Mouse (Mus musculus) adrenal gland, adult 2 months (tissue): ENCODE data around the gene Ttc23. TPM values are rescaled to one million over a fixed set of nuclear protein-coding genes. Genes with fewer than 3 reads are reported as not detected.

Experiments
- DNase-seq: peaks from one replicate; pipeline ENCODE4 v3.0.0; 2021
- polyA plus RNA-seq: library from polyadenylated mRNA; depleted of rRNA; stranded (reverse); fragments of >200 nt; gene quantifications from 2 replicates; pipeline ENCODE4 v1.2.3, GENCODE M21; 2012
- total RNA-seq, 2 experiments: library from RNA; stranded (reverse); gene quantifications; 2 replicates each; pipeline ENCODE4 v1.2.3; 2021

Gene Ttc23
- total and polyA plus RNA-seq, 3 experiments: 4.9 to 30.1 (median 26.8) TPM

DNA sequence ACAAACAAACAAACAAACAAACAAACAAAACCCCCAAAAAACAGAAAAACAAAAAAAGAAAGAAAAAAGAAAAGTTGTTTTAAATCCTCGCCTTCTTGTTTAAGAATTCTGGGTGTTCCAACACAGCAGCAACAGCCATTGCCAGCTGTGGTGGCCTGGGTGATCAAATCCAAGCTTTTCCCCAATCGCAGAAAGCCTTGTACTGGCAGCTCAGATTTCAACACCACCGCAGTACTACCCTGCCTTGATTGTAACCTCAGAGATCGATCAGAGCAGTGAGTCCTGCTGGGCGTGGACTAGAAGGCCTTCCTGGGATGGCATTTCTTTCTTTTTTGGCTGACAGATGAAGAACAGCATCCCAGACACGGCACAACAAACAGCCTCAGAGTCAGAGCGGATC, 48.7 kb downstream of the Ttc23 start:
- no peak for DNase-seq

DNA sequence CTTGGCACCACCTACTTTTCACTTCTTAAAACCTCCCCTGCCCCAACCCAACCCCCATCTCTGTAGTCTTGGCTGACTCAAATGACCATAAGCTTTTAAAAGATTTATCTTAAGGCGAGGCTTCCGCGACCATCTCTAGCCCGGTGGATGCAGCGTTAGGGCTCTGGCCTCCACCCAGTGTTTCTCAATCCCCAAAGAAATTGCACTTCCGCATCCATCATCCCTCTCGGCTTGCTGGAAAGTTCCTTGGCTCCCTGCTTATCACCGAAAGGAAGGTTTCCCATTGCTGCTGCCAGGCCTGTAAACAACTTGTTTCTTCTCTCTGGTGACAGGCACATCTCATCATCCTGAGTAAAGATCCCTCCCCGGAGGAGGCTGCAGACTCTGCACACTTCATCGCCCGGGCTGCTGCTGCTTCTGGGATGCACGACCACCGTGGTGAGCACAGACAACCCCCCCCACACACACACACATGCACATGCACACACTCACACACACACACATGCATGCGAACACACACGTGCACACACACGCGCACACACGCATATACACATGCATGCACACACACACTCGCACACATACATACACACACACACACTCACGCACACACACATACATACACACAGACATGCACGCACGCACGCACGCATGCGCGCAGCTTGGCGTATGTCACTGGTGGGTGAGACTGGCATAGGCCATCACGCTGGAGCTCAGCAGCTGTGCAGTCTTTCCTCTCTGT, 50.9 kb downstream of the Ttc23 start:
- peak; percentile 40 for DNase-seq

DNA sequence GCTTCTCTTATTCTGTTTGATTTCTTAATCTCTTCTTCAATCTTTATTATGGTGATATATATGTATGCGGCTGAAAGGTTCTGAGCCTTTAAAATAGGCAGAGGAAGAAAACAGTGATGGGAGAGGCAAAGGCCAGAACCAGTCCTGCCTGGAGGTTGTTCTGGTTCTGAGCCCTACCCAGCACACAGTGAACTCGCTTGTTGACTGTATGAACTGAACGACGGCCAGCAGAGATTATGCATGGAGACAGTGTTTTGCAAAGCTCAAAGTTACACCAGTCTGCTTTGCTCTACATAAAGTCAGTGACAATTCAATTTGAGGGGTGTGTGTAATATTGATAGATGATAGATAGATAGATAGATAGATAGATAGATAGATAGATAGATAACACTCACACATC, 52.1 kb downstream of the Ttc23 start:
- DNase-seq: no peak

DNA sequence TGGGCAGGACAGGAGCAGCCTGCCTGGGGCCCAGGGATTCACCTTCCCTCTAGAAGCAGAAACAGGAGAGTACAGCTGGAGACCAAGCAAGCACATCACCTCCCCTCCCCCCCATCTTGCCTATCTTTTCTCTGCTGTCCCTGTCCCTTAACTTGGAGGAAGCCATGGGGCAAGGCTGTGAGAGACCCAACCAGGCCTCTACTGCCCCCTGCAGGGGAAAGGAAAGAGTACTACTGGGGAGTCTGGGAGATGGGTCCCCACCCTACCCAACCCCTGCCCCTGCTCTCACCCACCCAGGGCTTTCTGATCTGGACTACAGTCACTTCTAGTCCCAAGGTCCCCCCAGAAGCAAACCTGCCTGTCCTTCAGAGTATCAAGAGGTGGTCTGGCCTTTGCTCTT, 53.6 kb downstream of the Ttc23 start:
- peak; percentile 63 for DNase-seq

DNA sequence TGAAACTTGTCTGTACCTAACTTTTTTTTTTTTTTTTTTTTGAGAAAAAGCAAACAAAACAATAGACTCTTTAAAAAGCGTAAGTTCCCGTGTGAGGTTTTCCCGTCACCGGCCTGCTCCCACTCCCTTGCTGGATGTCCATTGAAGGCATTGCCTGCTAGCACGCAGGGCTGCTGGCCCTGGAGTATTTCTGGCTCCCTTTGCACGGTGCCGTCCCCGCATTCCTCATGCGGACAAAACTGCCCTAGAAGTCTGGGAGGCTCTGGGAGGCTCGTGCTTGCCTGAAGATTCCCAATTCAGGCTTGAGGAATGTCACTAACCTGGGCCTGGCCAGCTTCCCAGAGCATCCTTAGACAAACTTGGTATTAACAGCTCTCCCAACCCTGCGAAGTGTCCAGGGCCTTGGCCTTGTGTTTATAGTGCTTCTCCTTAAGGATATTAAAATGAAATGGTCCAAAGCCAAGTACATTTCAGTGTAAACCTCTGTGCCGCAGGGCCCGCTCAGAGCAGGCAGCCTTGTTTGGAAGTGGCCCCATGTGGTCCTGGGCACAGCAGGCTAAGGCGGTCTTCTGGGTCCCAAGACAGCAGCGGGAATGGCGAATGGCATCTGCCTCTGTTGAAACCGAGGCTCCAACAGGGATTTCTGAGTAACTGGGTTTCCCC, 54.2 kb downstream of the Ttc23 start:
- DNase-seq: no peak

DNA sequence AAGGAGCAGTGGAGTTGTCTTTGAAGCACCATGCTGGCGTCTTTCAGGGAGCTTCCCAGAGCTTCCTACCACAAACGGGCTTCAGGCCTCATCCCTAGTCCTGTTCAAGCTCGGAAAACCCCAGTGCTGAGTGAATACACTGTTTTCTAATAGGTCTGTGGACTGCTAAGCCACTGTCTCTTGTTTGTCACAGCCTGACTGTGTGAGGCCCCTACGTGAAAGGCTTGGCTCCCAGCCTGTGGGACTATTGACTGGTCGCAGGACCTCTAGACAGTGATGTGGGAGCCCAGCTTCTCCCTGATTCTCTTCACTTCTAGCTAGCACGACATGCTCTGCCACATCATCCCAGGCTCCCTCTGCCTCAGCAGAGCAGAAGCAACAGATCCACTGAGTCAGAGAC, 61.0 kb downstream of the Ttc23 start:
- DNase-seq: no peak

DNA sequence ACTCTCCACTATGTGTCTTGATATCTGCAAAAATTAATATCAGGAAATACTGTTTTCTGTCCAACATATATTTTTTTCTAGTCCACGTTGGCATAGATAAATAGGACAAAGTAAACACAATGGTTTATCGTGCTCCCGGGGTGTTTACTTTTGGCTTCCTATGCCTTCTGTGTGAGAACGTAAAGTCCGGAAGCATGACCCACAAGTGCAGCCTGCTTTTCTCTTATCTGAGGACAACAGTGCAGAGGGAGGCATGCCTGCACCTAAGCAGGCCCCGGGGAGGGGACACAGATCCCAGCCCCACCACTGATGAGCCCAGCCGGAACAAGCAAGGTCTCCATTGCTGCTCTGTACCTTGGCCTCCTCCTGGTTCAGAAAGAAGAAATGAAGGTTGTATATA, 63.0 kb downstream of the Ttc23 start:
- no peak for DNase-seq

DNA sequence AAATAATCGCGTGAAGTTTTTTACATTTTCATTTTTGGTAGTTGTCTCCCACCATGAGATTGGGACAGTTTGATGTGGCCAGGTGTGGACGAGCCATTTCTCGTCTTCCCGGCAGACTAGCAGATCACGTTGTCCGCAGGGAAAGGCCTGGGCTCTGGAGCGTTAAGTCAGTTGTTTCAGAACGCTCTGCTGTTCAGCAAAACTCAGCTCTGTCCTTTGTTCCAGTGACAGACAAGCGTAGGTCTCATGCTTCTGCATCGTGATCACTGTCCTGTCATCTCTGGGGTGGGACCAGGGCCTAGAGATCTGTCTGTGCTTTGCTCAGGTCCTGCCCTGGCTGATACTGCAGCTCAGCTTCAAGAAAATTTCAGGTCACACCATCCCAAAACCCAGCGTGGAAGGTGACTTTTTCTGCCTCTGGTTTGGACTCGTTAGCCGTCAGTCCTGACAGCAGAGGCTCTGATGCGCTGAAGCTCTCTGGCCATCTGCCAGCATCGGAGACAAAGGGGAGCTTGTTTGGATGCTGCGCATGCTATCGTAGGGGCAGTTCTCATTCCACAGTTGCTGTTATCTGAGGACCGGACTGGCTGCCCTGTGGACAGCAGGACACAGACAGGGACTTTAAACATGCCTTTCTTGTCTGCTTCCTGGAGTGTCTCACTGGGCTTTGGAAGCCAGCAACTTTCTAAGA, 66.8 kb downstream of the Ttc23 start:
- DNase-seq: no peak

DNA sequence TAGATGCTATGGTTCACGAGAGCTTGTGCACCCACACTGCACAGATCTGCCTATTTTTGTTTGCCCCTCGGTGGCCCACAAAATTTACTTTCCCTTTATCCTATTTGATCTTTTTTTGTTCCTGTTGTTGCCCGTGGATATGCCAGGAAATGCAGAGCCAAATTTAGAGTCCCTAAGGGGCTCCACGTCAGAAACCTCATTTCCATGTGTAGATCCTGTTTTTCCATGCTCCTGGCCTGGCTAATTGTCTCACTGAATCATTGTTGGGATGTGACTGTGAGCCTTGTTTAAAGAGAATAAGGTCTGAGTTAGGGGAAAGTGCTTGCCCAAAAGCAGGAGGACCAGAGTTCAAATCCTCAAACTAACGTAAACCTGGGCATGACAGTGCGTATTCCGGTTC, 68.0 kb downstream of the Ttc23 start:
- no peak for DNase-seq

DNA sequence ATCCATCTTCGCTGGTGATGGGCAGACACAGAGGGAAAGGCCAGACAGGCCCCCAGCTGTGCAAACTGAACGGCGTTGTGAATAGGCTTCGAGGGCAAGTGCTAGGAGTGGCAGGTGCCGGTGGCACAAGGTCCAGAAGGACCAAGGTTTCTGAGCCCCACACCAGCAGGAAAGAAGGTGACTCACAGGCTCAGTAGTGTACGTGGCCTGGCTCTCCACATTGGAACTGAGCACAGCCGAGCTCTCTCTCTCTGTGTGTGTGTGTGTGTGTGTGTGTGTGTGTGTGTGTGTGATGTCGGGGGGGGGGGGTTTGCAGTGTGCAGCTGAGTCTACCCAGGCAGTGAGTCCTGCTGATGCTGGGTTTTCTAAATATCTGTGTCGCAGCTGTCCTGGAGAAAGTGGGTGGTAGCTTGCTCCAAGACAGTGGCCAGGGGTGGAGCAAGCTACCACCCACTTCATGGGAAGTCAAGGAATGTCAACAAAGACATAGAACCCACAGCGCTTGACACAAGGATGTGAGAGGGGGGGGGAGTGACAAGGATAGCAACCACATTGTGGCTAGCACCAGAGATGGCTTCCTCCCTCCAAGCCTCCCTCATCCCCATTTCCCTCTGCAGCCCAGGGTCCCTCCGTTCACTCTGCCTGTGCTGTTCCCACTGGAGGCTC, 69.1 kb downstream of the Ttc23 start:
- peak; percentile 33 for DNase-seq

DNA sequence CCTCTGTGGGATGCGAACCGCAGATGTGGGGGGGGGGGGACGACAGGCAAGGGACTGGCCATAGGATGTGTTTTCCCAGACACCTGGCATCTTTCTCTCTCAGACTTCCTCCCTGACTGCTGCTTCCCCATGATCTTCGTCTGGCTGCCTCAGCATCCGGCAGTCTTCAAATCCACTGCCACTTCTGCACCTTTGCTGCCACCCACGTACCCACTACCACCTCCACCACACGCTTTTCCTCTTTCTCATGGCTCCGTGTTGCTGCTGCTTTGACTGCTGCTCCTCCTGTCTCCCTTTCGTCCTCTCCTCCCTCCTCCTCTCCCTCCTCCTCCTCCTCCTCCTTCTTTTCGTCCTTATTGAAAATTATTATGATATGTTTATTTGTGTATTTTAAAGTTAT, 69.7 kb downstream of the Ttc23 start:
- no peak for DNase-seq

DNA sequence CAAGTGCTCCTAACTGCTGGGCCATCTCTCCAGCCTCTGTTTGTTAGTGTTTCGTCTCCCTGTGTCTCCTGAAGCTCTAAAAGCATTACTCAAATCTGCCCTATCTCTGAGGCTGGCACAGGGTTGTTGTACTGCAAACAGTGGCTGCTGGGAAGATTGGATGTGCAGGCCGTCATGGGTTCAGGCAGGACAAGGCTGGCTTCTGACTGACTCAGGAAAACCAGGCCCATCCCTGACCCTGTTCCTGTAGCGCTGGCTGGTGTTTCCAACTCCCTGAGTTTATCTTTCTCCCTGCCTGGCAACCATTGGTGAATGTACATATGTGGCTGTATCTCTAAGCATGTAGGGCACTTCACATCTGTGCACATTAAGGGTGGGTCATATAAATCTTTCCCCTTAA, 70.3 kb downstream of the Ttc23 start:
- peak; percentile 75 for DNase-seq

DNA sequence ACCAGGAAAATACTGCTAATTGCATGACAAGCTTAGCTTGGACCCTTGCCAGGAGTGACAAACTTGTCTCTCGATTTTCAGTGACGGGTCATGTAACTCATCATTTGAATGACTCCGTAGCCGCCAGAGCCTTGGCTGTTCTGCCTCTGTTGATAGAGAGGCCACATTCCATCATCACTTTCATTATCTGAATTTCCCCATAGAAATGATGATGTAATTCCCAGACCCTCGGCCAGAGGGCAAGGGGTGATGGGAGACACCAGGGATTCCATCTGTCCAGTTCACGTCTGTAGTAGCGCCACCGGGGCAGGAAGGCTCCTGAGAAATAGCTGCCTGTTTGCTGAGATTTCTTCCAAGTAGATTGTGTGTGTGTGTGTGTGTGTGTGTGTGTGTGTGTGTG, 71.6 kb downstream of the Ttc23 start:
- peak; percentile 40 for DNase-seq

DNA sequence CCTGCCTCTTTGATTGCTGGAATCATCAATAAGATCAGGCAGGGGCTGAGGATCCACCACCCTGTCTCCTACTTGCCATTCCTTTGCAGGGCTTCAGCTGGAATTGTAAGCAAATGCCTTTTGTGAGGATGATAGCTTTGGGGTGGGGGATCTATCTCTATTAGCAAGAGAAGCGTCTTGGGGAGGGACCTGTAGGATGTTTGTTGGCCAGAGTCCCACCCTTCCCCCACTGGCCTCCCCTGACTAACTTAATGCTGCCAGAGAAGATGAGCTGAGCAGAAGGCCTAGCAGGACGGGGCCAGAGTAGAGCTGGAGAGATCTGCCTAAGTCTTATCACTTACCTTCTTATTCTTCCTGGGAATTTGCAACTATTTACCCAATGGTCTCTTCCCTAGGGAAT, 75.0 kb downstream of the Ttc23 start:
- DNase-seq: no peak

DNA sequence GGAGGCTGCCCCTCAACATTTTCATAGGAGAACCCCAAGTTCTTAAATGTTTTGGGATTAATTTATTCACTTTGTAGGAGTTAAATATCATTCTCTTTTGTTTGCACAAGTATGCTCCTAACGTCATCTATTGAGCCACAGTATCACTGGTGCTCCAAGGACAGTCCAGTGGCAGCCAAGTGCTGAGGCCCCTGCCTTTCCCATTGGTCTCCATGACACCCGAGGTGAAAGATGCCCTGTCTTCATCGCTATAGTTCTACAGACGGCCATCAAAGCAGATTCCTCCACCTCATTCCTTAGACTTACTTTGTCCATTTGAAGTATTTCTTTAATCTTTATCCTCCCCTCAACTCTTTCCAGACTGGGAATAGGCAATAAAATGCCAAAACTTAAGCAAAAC, 77.3 kb downstream of the Ttc23 start:
- peak; percentile 47 for DNase-seq

DNA sequence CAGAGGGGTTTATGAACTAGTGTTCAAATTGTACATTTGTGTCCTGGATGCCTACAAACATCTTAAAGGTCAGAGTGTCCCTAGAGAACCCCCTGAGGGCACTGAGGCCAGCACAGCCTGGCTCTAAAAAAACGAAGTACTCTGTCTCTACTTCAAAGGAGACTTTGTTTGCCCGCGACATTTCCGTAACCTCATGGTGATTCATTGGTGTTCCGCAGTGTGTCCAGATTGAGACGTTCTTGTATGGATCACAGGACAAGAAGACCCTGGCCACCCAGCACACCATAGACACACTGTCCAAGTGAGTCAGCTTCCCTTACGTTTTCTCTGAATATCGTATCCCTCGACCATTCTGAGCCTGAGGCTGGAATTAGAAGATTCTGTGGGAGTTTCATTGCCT, 77.8 kb downstream of the Ttc23 start:
- no peak for DNase-seq

DNA sequence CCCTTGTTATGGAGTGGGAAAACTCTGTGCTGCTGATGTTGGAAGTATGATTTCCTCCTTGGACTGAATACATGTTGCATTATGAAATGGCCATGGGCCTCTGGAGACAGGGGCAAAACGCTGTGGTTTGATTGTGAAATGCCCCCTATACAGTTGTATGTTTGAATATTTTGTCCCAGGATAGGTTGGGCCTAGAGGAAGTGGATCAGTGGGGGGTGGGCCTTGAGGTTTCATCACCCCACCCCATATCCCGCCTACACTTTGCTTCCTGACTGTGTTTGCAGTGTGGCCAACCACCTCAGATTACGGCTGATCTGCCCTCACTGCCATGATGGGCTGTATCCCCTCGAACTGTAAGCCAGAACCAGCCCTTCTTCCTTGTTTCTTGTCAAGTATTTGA, 81.0 kb downstream of the Ttc23 start:
- DNase-seq: no peak

DNA sequence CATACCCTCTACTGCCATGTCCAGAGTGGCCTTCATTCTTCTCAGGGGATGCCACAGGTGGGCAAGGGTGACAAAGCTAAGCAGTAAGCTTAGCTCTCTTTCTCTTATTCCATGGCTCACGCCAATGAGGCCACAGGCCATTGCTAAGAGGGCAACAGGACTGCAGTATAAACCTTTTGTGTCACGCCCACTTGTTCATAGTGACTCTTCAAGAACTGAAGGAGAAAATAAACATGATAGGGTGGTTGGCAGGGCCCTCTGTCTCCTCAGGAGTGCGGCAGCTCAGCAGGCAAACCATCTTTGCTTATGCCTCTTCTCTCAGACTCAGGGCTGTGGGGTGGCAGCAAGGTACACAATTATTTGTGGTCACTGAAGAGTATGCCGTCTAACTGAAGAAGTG, 81.6 kb downstream of the Ttc23 start:
- DNase-seq: no peak

DNA sequence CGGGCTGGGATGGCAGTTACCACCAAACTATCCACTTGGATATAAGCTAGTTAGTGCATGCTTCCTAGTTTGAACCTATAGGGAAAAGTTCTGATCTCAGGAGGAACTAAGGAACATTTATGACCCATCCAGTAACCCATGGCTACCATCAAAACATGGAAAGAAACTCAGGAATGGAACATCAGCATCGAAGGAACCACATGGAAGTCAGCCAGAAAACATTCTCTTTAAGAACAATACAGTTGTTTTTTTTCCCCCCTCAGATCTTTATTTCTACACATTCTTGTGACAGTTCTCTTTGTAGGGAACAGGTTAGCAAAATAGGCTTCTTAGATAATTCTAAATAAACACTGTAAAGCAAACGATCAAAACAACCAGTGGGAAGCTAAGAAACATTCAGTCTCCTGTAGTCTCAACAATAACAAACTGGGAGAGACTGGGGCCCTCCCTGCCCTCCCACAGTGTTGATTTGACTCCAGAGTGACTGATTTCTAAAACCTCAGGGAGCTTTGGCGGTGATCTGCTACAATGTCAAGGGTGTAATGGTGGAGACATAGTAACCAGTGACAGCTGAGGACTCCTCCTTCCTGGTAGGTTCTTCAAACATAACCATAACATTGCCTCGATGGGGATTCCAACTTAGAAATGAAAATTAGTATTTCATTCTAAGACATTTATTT, 83.4 kb downstream of the Ttc23 start:
- DNase-seq: no peak

DNA sequence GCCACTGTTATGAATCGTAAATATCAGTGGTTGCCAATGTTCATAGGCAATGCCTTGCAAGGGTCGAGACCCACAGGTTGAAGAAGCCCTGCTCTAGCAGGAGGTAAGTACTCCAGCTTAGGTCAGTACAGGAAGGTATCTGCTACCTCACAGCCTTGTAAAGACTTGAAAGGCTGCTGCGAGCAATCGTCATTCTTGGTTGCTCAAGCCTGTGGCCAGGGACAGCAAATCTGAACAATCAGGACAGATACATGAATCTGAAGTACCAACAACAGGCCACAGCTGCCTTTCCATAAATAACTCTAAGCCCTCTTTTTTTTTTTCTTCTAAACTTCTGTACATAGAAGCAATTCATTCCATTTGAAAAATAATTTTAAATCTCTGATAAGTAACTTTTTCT, 85.1 kb downstream of the Ttc23 start:
- DNase-seq: no peak

DNA sequence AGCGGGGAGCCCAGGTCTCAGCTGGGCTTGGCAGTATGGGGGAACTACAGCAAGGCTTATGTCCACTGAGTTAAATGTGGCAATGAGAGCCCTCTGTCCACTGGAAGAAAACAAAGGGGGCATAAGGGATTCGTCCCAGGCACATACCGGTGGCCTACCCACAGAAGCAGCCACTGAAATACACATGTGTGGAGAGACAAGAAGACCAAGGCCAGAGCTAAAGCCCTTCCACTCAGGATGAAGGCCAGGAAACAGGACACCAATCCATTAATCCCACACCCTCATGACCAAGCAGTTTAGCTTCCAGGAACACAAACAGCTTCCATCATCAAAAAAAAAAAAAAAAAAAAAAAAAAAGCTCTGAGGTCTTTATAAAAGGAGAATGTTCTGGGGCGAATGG, 93.2 kb downstream of the Ttc23 start:
- no peak for DNase-seq

DNA sequence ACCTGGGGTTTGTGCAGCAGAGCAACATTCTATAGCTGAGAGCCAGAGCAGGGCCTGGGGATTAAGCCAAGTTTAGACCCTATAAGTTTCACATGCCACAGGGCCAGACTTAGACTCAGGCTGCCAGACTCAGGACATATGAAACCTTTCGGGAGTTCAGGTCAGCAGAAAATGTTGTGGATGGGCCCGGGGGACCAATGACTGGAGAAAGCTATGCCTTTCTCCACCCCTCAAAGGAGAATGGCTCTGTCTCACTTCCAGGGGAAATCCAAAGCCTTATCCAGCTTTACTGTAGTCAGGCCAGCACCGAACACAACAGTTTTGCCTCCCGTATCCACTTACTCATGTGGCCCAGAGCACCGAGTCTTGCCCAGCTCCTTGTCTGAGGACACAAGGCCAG, 93.6 kb downstream of the Ttc23 start:
- no peak for DNase-seq
